Mouse (Mus musculus) T-helper 17 cell (primary cell): ENCODE data around the gene Apopt1.

Source experiments
- in situ Hi-C, 2 experiments: fragments of 300-600 bp; cut with MboI, MseI; formaldehyde crosslinking; loops; 1 replicate in 1 of 2; 2 replicates in 1 of 2; pipeline ENCODE4 v1.15.1; 2025; ENCODE audit warnings: high pct_unique_total_duplicates in 2 of 2

Apopt1 gene

GRCm38 (mm10) chr12:111768322-111768928 lies 55.4 kb downstream of the Apopt1 start:
- in situ Hi-C loops = no loop called here

GRCm38 (mm10) chr12:111769306-111769705 lies 56.2 kb downstream of the Apopt1 start:
- in situ Hi-C loops = no loop called here

- in situ Hi-C loops = no loop called here
Observed at GRCm38 (mm10) chr12:111769816-111770577, 56.9 kb downstream of the Apopt1 start.

GRCm38 (mm10) chr12:111770651-111771050 lies 57.6 kb downstream of the Apopt1 start:
- in situ Hi-C loops = no loop called here

- in situ Hi-C loops = no loop called here
Observed at GRCm38 (mm10) chr12:111774156-111774555, 61.1 kb downstream of the Apopt1 start.

GRCm38 (mm10) chr12:111774845-111775244 lies 61.8 kb downstream of the Apopt1 start:
- in situ Hi-C loops = no loop called here

- in situ Hi-C loops = no loop called here
Observed at GRCm38 (mm10) chr12:111777919-111778318, 64.9 kb downstream of the Apopt1 start.

- in situ Hi-C loops = no loop called here
Observed at GRCm38 (mm10) chr12:111779544-111779943, 66.5 kb downstream of the Apopt1 start.

GRCm38 (mm10) chr12:111785174-111785573 lies 72.1 kb downstream of the Apopt1 start:
- in situ Hi-C loops = no loop called here

GRCm38 (mm10) chr12:111787015-111787414 lies 74.0 kb downstream of the Apopt1 start:
- in situ Hi-C loops = no loop called here

GRCm38 (mm10) chr12:111790090-111790489 lies 77.0 kb downstream of the Apopt1 start:
- in situ Hi-C loops = no loop called here

GRCm38 (mm10) chr12:111790631-111791030 lies 77.6 kb downstream of the Apopt1 start:
- in situ Hi-C loops = no loop called here

GRCm38 (mm10) chr12:111791474-111792104 lies 78.5 kb downstream of the Apopt1 start:
- in situ Hi-C loops = no loop called here

- in situ Hi-C loops = no loop called here
Observed at GRCm38 (mm10) chr12:111794102-111794501, 81.0 kb downstream of the Apopt1 start.

GRCm38 (mm10) chr12:111794526-111795179 lies 81.6 kb downstream of the Apopt1 start:
- in situ Hi-C loops = no loop called here

GRCm38 (mm10) chr12:111795180-111795895 lies 82.3 kb downstream of the Apopt1 start:
- in situ Hi-C loops = no loop called here

GRCm38 (mm10) chr12:111797251-111797650 lies 84.2 kb downstream of the Apopt1 start:
- in situ Hi-C loops = no loop called here

GRCm38 (mm10) chr12:111798493-111798892 lies 85.4 kb downstream of the Apopt1 start:
- in situ Hi-C loops = no loop called here

- in situ Hi-C loops = loop anchor here in 1 of 2 experiments (25.0 kb wide), 1 partner anchor 1287 kb away; the partner anchor contains the start of gene Mta1
Observed at GRCm38 (mm10) chr12:111800459-111801183, 87.6 kb downstream of the Apopt1 start.

GRCm38 (mm10) chr12:111803538-111803937 lies 90.5 kb downstream of the Apopt1 start:
- in situ Hi-C loops = loop anchor here in 1 of 2 experiments (25.0 kb wide), 1 partner anchor 1284 kb away; the partner anchor contains the start of gene Mta1
